Mouse (Mus musculus) heart, postnatal 25 days (tissue): ENCODE data around the gene Aacs. TPM values are rescaled to one million over a fixed set of nuclear protein-coding genes. Genes with fewer than 3 reads are reported as not detected.
"Not testable (repeated sequence)": the region's sequence is repeated elsewhere in the genome, so short reads cannot be mapped to it uniquely, and the experiment has no call there.

Experiments used
- DNase-seq: peaks from one replicate; pipeline ENCODE4 v3.0.0; 2022; ENCODE audit warnings: low spot score
- intact Hi-C: fragments of 180-260 bp; cut with DNase I; formaldehyde crosslinking; loops from one replicate; pipeline ENCODE4 v1.15.1; 2025
- total RNA-seq, 2 experiments: library from RNA; stranded (reverse); gene quantifications; 2 replicates each; pipeline ENCODE4 v1.2.3; 2021

Gene Aacs
- total RNA-seq, 2 experiments from 2014 or later, result 3.0 to 4.1 TPM

- DNase-seq, result no peak
- intact Hi-C loops, result loop anchor here (5.0 kb wide), 1 partner anchor 76 kb away; no protein-coding TSS in a partner anchor
Measured at GRCm38 (mm10) chr5:125488116-125488455, 12.5 kb downstream of the Aacs start.

GRCm38 (mm10) chr5:125488953-125489352 is 13.3 kb downstream of the Aacs start:
- not testable (repeated sequence) for DNase-seq
- intact Hi-C loops, result loop anchor here (5.0 kb wide), 1 partner anchor 77 kb away; no protein-coding TSS in a partner anchor

GRCm38 (mm10) chr5:125491107-125491506 is 15.5 kb downstream of the Aacs start:
- no peak for DNase-seq
- intact Hi-C loops, result no loop called here

GRCm38 (mm10) chr5:125492379-125493092 is 16.9 kb downstream of the Aacs start:
- intact Hi-C loops, result no loop called here
- DNase-seq, result no peak

- intact Hi-C loops, result no loop called here
- no peak for DNase-seq
Measured at GRCm38 (mm10) chr5:125493093-125493423, 17.4 kb downstream of the Aacs start.

GRCm38 (mm10) chr5:125495655-125496054 is 20.0 kb downstream of the Aacs start:
- intact Hi-C loops, result no loop called here
- DNase-seq, result no peak

GRCm38 (mm10) chr5:125497821-125498600 is 22.4 kb downstream of the Aacs start:
- intact Hi-C loops, result no loop called here
- no peak for DNase-seq

GRCm38 (mm10) chr5:125501505-125501904 is 25.9 kb downstream of the Aacs start:
- intact Hi-C loops, result no loop called here
- DNase-seq, result no peak

GRCm38 (mm10) chr5:125502186-125502585 is 26.6 kb downstream of the Aacs start:
- intact Hi-C loops, result no loop called here
- no peak for DNase-seq

GRCm38 (mm10) chr5:125503628-125504027 is 28.0 kb downstream of the Aacs start:
- intact Hi-C loops, result no loop called here
- DNase-seq, result no peak

GRCm38 (mm10) chr5:125504692-125505091 is 29.1 kb downstream of the Aacs start:
- DNase-seq, result no peak
- intact Hi-C loops, result no loop called here

- no peak for DNase-seq
- intact Hi-C loops, result no loop called here
Measured at GRCm38 (mm10) chr5:125505968-125506367, 30.4 kb downstream of the Aacs start.

GRCm38 (mm10) chr5:125507582-125507981 is 32.0 kb downstream of the Aacs start:
- intact Hi-C loops, result no loop called here
- DNase-seq, result no peak

- intact Hi-C loops, result no loop called here
- DNase-seq, result no peak
Measured at GRCm38 (mm10) chr5:125508006-125508405, 32.4 kb downstream of the Aacs start.

- intact Hi-C loops, result no loop called here
- no peak for DNase-seq
Measured at GRCm38 (mm10) chr5:125509541-125509940, 33.9 kb downstream of the Aacs start.

- DNase-seq, result no peak
- intact Hi-C loops, result no loop called here
Measured at GRCm38 (mm10) chr5:125515006-125515405, 39.4 kb downstream of the Aacs start.

- DNase-seq, result no peak
- intact Hi-C loops, result no loop called here
Measured at GRCm38 (mm10) chr5:125518640-125519039, 43.0 kb downstream of the Aacs start.

GRCm38 (mm10) chr5:125520930-125521590 is 45.4 kb downstream of the Aacs start:
- intact Hi-C loops, result loop anchor here (10.0 kb wide), 1 partner anchor 1474 kb away; no protein-coding TSS in a partner anchor
- no peak for DNase-seq

- intact Hi-C loops, result loop anchor here (10.0 kb wide), 1 partner anchor 1471 kb away; no protein-coding TSS in a partner anchor
- DNase-seq, result no peak
Measured at GRCm38 (mm10) chr5:125523361-125523760, 47.7 kb downstream of the Aacs start.

GRCm38 (mm10) chr5:125525516-125525915 is 49.9 kb downstream of the Aacs start:
- no peak for DNase-seq
- intact Hi-C loops, result loop anchor here (10.0 kb wide), 1 partner anchor 1469 kb away; no protein-coding TSS in a partner anchor

- intact Hi-C loops, result loop anchor here (10.0 kb wide), 1 partner anchor 1468 kb away; no protein-coding TSS in a partner anchor
- DNase-seq, result no peak
Measured at GRCm38 (mm10) chr5:125526464-125526863, 50.9 kb downstream of the Aacs start.
